Mouse (Mus musculus): Measurements from ENCODE around the gene Arg2. TPM values are rescaled to one million over a fixed set of nuclear protein-coding genes. Genes with fewer than 3 reads are reported as not detected.

The Arg2 gene
- polyA plus RNA-seq, 1 experiment from 2014 or later = 20.7 TPM

- WGBS = 31% methylated on average over 3 of the region's 3 CpGs
- H3K9me3 ChIP-seq (replicated peaks; ENCODE audit: control insufficient read depth, low read length) = no peaks in the 10 kb centered on the region
- no peak overlapping the region for H3K4me2 ChIP-seq (ENCODE audit: low read length)
- DNase-seq (ENCODE audit: low spot score) (peak; percentile 80), ATAC-seq (no peak)
- no peak overlapping the region for H3K27ac ChIP-seq (ENCODE audit: low read depth, low read length)
- H3K9ac ChIP-seq (ENCODE audit: low read length) = no peak overlapping the region
- H3K36me3 ChIP-seq (ENCODE audit: control insufficient read depth, insufficient read depth, low read length) = no peaks in the 10 kb centered on the region
- H3K4me1 ChIP-seq (ENCODE audit: control insufficient read depth, insufficient read depth, low read length) = no peaks in the 10 kb centered on the region
- no peak overlapping the region for H3K4me3 ChIP-seq (ENCODE audit: low read depth, low read length)
- H3K27me3 ChIP-seq (replicated peaks; ENCODE audit: control insufficient read depth, insufficient read depth, low read length) = no peaks in the 10 kb centered on the region
Observed at GRCm38 (mm10) chr12:79122820-79123219, 7.8 kb upstream of the Arg2 start.

GRCm38 (mm10) chr12:79131178-79131675 is 650 bp downstream of the Arg2 start:
- peak overlapping the region; percentile 51 for H3K9ac ChIP-seq (ENCODE audit: low read length)
- 2% methylated on average over 22 of the region's 22 CpGs for WGBS
- peak overlapping the region; percentile 83 for H3K4me2 ChIP-seq (ENCODE audit: low read length)
- no peaks in the 10 kb centered on the region for H3K9me3 ChIP-seq (replicated peaks; ENCODE audit: control insufficient read depth, low read length)
- ATAC-seq (no peak; the same call in 1 of the 2 replicates), DNase-seq (ENCODE audit: low spot score) (peak; percentile 21)
- peaks cover 4% of the 10 kb centered on the region; the same call in 1 of the 2 replicates for H3K4me1 ChIP-seq (ENCODE audit: control insufficient read depth, insufficient read depth, low read length)
- peak overlapping the region; percentile 44 for H3K4me3 ChIP-seq (ENCODE audit: low read depth, low read length)
- H3K27ac ChIP-seq (ENCODE audit: low read depth, low read length) = no peak overlapping the region
- H3K27me3 ChIP-seq (replicated peaks; ENCODE audit: control insufficient read depth, insufficient read depth, low read length) = peaks cover 23% of the 10 kb centered on the region
- no peaks in the 10 kb centered on the region for H3K36me3 ChIP-seq (ENCODE audit: control insufficient read depth, insufficient read depth, low read length)

GRCm38 (mm10) chr12:79131706-79132460 is 1.3 kb downstream of the Arg2 start:
- Histone ChIP-seq H3K4me1 (ENCODE audit: control insufficient read depth, insufficient read depth, low read length) (peaks cover 4% of the 10 kb centered on the region; the same call in 1 of the 2 replicates), H3K4me3 (ENCODE audit: low read depth, low read length) (peak overlapping the region; percentile 44), H3K9ac (ENCODE audit: low read length) (peak overlapping the region; percentile 51; the same call in 1 of the 2 replicates), H3K9me3 (replicated peaks; ENCODE audit: control insufficient read depth, low read length) (no peaks in the 10 kb centered on the region), H3K36me3 (ENCODE audit: control insufficient read depth, insufficient read depth, low read length) (no peaks in the 10 kb centered on the region), H3K27ac (ENCODE audit: low read depth, low read length) (no peak overlapping the region), H3K27me3 (replicated peaks; ENCODE audit: control insufficient read depth, insufficient read depth, low read length) (peaks cover 23% of the 10 kb centered on the region), H3K4me2 (ENCODE audit: low read length) (peak overlapping the region; percentile 83)
- ATAC-seq = no peak
- DNase-seq (ENCODE audit: low spot score) = no peak
- WGBS = 27% methylated on average over 5 of the region's 5 CpGs

- WGBS = 43% methylated on average over 8 of the region's 8 CpGs
- Histone ChIP-seq H3K4me1 (ENCODE audit: control insufficient read depth, insufficient read depth, low read length) (peaks cover 4% of the 10 kb centered on the region; the same call in 1 of the 2 replicates), H3K4me2 (ENCODE audit: low read length) (no peak overlapping the region), H3K27me3 (replicated peaks; ENCODE audit: control insufficient read depth, insufficient read depth, low read length) (peaks cover 23% of the 10 kb centered on the region), H3K27ac (ENCODE audit: low read depth, low read length) (no peak overlapping the region), H3K36me3 (ENCODE audit: control insufficient read depth, insufficient read depth, low read length) (no peaks in the 10 kb centered on the region), H3K4me3 (ENCODE audit: low read depth, low read length) (no peak overlapping the region), H3K9me3 (replicated peaks; ENCODE audit: control insufficient read depth, low read length) (no peaks in the 10 kb centered on the region), H3K9ac (ENCODE audit: low read length) (no peak overlapping the region)
- no peak for DNase-seq (ENCODE audit: low spot score)
- no peak for ATAC-seq
Observed at GRCm38 (mm10) chr12:79134676-79135075, 4.1 kb downstream of the Arg2 start.

- Histone ChIP-seq H3K27me3 (replicated peaks; ENCODE audit: control insufficient read depth, insufficient read depth, low read length) (peaks cover 23% of the 10 kb centered on the region), H3K9ac (ENCODE audit: low read length) (no peak overlapping the region), H3K4me3 (ENCODE audit: low read depth, low read length) (no peak overlapping the region), H3K4me1 (ENCODE audit: control insufficient read depth, insufficient read depth, low read length) (peaks cover 3% of the 10 kb centered on the region; the same call in 1 of the 2 replicates), H3K27ac (ENCODE audit: low read depth, low read length) (no peak overlapping the region), H3K9me3 (replicated peaks; ENCODE audit: control insufficient read depth, low read length) (no peaks in the 10 kb centered on the region), H3K4me2 (ENCODE audit: low read length) (no peak overlapping the region), H3K36me3 (ENCODE audit: control insufficient read depth, insufficient read depth, low read length) (no peaks in the 10 kb centered on the region)
- WGBS = 39% methylated on average over 4 of the region's 4 CpGs
- no peak for DNase-seq (ENCODE audit: low spot score)
- no peak for ATAC-seq
Observed at GRCm38 (mm10) chr12:79135105-79135504, 4.5 kb downstream of the Arg2 start.

- Histone ChIP-seq H3K4me1 (ENCODE audit: control insufficient read depth, insufficient read depth, low read length) (no peaks in the 10 kb centered on the region), H3K9ac (ENCODE audit: low read length) (no peak overlapping the region), H3K9me3 (replicated peaks; ENCODE audit: control insufficient read depth, low read length) (no peaks in the 10 kb centered on the region), H3K27me3 (replicated peaks; ENCODE audit: control insufficient read depth, insufficient read depth, low read length) (peaks cover 14% of the 10 kb centered on the region), H3K4me3 (ENCODE audit: low read depth, low read length) (no peak overlapping the region), H3K4me2 (ENCODE audit: low read length) (no peak overlapping the region), H3K36me3 (ENCODE audit: control insufficient read depth, insufficient read depth, low read length) (no peaks in the 10 kb centered on the region), H3K27ac (ENCODE audit: low read depth, low read length) (no peak overlapping the region)
- DNase-seq (ENCODE audit: low spot score) (no peak), ATAC-seq (no peak)
- 78% methylated on average over 7 of the region's 7 CpGs for WGBS
Observed at GRCm38 (mm10) chr12:79136949-79137348, 6.4 kb downstream of the Arg2 start.

- Histone ChIP-seq H3K27ac (ENCODE audit: low read depth, low read length) (no peak overlapping the region), H3K27me3 (replicated peaks; ENCODE audit: control insufficient read depth, insufficient read depth, low read length) (no peaks in the 10 kb centered on the region), H3K4me2 (ENCODE audit: low read length) (no peak overlapping the region), H3K9me3 (replicated peaks; ENCODE audit: control insufficient read depth, low read length) (no peaks in the 10 kb centered on the region), H3K4me1 (ENCODE audit: control insufficient read depth, insufficient read depth, low read length) (no peaks in the 10 kb centered on the region), H3K36me3 (ENCODE audit: control insufficient read depth, insufficient read depth, low read length) (no peaks in the 10 kb centered on the region), H3K9ac (ENCODE audit: low read length) (no peak overlapping the region), H3K4me3 (ENCODE audit: low read depth, low read length) (no peak overlapping the region)
- DNase-seq (ENCODE audit: low spot score) = no peak
- ATAC-seq = no peak
Observed at GRCm38 (mm10) chr12:79138999-79139398, 8.4 kb downstream of the Arg2 start.

GRCm38 (mm10) chr12:79139417-79139816 is 8.8 kb downstream of the Arg2 start:
- no peak overlapping the region for H3K27ac ChIP-seq (ENCODE audit: low read depth, low read length)
- ATAC-seq = no peak
- no peak overlapping the region for H3K9ac ChIP-seq (ENCODE audit: low read length)
- no peak for DNase-seq (ENCODE audit: low spot score)
- H3K9me3 ChIP-seq (replicated peaks; ENCODE audit: control insufficient read depth, low read length) = no peaks in the 10 kb centered on the region
- no peaks in the 10 kb centered on the region for H3K36me3 ChIP-seq (ENCODE audit: control insufficient read depth, insufficient read depth, low read length)
- 53% methylated on average over 1 of the region's 1 CpGs for WGBS
- no peak overlapping the region for H3K4me3 ChIP-seq (ENCODE audit: low read depth, low read length)
- no peak overlapping the region for H3K4me2 ChIP-seq (ENCODE audit: low read length)
- no peaks in the 10 kb centered on the region for H3K27me3 ChIP-seq (replicated peaks; ENCODE audit: control insufficient read depth, insufficient read depth, low read length)
- H3K4me1 ChIP-seq (ENCODE audit: control insufficient read depth, insufficient read depth, low read length) = no peaks in the 10 kb centered on the region

- H3K4me1 ChIP-seq (ENCODE audit: control insufficient read depth, insufficient read depth, low read length) = no peaks in the 10 kb centered on the region
- no peak for ATAC-seq
Observed at GRCm38 (mm10) chr12:79140811-79141210, 10.2 kb downstream of the Arg2 start.

More at GRCm38 (mm10) chr12:79140811-79141210, 10.2 kb downstream of the Arg2 start:
- Histone ChIP-seq H3K27me3 (replicated peaks; ENCODE audit: control insufficient read depth, insufficient read depth, low read length) (no peaks in the 10 kb centered on the region), H3K9me3 (replicated peaks; ENCODE audit: control insufficient read depth, low read length) (no peaks in the 10 kb centered on the region), H3K36me3 (ENCODE audit: control insufficient read depth, insufficient read depth, low read length) (no peaks in the 10 kb centered on the region), H3K9ac (ENCODE audit: low read length) (no peak overlapping the region), H3K4me3 (ENCODE audit: low read depth, low read length) (no peak overlapping the region), H3K4me2 (ENCODE audit: low read length) (no peak overlapping the region), H3K27ac (ENCODE audit: low read depth, low read length) (no peak overlapping the region)
- WGBS = 90% methylated on average over 2 of the region's 2 CpGs
- no peak for DNase-seq (ENCODE audit: low spot score)

Data from forebrain, embryonic 14.5 days (tissue).